Mouse (Mus musculus): ENCODE measurements around the gene Sbf2. TPM values are rescaled to one million over a fixed set of nuclear protein-coding genes. Genes with fewer than 3 reads are reported as not detected.

Sbf2 gene
- total RNA-seq, 2 experiments from 2014 or later: 11.2 to 12.4 TPM

GRCm38 (mm10) chr7:110281435-110282256 is 333.1 kb downstream of the Sbf2 start:
- no peak for DNase-seq

GRCm38 (mm10) chr7:110279183-110279582 is 335.5 kb downstream of the Sbf2 start:
- DNase-seq: no peak

GRCm38 (mm10) chr7:110277734-110278245 is 336.9 kb downstream of the Sbf2 start:
- DNase-seq: no peak

GRCm38 (mm10) chr7:110272434-110272833 is 342.3 kb downstream of the Sbf2 start:
- no peak for DNase-seq

DNA sequence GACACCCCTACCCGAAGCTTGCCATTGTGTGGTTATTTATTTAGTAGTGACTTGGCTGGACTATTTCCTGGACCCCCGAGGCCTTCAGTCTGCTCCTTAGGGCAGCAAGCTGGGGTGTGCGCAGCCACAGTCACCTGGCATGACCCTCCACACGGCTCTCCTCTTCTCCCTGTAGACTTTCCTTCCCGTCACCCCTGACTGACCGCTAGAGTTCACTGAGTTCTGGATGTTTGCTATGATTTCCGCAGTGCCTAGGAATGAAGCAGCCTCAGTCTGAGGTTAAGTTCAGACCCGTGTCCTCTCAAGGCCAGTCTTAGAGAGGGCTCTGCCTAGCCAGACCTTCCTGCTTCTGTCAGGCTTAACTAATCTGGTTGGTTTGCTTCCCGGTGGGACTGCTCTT is 342.9 kb downstream of the Sbf2 start:
- no peak for DNase-seq

- DNase-seq: no peak
These were observed 344.3 kb downstream of the Sbf2 start for GRCm38 (mm10) chr7:110270455-110270854.

DNA sequence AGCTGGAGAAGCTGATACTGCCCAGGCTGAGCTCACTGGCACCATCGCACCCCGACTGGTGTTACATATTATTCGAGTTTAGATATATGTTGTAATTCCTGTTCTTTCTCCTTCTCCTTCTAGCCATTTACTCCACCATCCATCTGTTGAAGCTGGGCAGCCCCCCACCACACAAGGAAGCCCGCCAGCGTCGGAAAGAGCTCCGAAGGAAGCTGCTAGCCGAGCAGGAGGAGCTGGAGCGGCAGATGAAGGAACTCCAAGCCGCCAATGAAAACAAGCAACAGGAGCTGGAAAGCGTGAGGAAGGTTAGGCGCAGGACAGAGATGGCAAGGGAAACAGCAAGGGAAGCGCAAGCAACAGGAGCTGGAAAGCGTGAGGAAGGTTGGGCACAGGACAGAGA is 344.9 kb downstream of the Sbf2 start:
- no peak for DNase-seq

- no peak for DNase-seq
These were observed 346.2 kb downstream of the Sbf2 start for GRCm38 (mm10) chr7:110268511-110268910.

- DNase-seq: no peak
These were observed 346.7 kb downstream of the Sbf2 start for GRCm38 (mm10) chr7:110267994-110268393.

GRCm38 (mm10) chr7:110267014-110267413 is 347.7 kb downstream of the Sbf2 start:
- no peak for DNase-seq

- peak; percentile 72 for DNase-seq
These were observed 348.9 kb downstream of the Sbf2 start for GRCm38 (mm10) chr7:110265796-110266195.

DNA sequence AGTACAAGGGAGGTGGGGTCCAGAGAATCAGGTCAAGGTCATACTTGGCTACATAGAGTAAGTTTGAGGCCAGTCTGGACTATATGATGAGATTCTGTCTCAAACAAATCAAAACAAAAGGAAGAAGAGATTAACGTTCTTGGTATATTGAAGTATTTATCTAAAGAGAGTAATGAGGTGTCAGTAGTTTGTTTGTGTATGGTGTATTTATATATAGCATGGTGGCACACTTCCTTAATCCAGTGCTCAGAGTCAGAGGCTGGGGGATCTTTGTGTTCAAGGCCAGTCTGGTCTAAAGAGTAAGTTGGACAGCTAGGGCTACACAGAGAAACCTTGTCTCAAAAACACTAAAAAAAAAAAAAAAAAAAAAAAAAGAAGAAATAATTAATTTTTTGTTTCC is 351.2 kb downstream of the Sbf2 start:
- DNase-seq: no peak

GRCm38 (mm10) chr7:110262661-110263060 is 352.1 kb downstream of the Sbf2 start:
- DNase-seq: no peak

DNA sequence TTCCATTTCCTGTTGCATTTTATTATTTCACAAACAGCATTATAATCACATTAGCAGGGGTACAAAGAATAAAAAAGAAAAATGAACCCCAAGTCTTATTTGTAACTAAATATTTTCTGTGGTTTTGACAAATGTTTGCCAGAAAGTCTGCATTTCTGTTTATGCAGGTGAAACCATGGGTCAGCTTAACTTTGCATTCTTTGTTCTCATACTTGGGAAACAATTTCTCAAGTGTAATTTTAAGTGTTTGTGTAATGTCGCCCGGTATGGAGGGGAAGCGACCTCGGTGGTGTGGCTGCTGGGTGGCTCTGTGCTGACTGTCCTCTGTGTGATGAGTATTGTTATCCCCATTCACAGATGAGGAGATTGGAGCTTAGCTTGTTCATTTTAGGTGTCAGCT is 352.9 kb downstream of the Sbf2 start:
- no peak for DNase-seq

GRCm38 (mm10) chr7:110259966-110260711 is 354.6 kb downstream of the Sbf2 start:
- DNase-seq: peak; percentile 31

GRCm38 (mm10) chr7:110258196-110258950 is 356.3 kb downstream of the Sbf2 start:
- DNase-seq: no peak

Other genes starting within 250 kb of the Sbf2 start
- 1 to 10 TPM; 3.1 to 3.4 TPM for gene Adm, start 12.7 kb upstream of the Sbf2 start, total RNA-seq (2021)
- gene Ampd3, start 153.3 kb upstream of the Sbf2 start, total RNA-seq (2021): 1 to 10 TPM; 3.9 to 9.1 TPM
- 10 to 100 TPM; 16.8 to 18.6 TPM for gene Rnf141, start 229.5 kb upstream of the Sbf2 start, total RNA-seq (2021)
- 1 to 10 TPM; 5.8 to 9.3 TPM for gene Lyve1, start 248.3 kb upstream of the Sbf2 start, total RNA-seq (2021)

Data from gastrocnemius, postnatal 25 days (tissue).